Mouse (Mus musculus): ENCODE results near the gene Fam189a2. TPM values are rescaled to one million over a fixed set of nuclear protein-coding genes. Genes with fewer than 3 reads are reported as not detected.

The Fam189a2 gene
- polyA plus RNA-seq (2012; rRNA removed) = 82.9 and 85.0 TPM in 2 replicates

GRCm38 (mm10) chr19:24030871-24031556 lies at the start of gene Fam189a2:
Gene Fam189a2, minus strand, starts transcription at chr19:24031019.
- DNase-seq (ENCODE audit: low read depth) = no peak

- no peak for DNase-seq (ENCODE audit: low read depth)
Measured at GRCm38 (mm10) chr19:24077658-24078057, 46.8 kb upstream of the Fam189a2 start.

GRCm38 (mm10) chr19:24076536-24076935 lies 45.7 kb upstream of the Fam189a2 start:
- peak; percentile 80 for DNase-seq (ENCODE audit: low read depth)

- DNase-seq (ENCODE audit: low read depth) = peak; percentile 99
Measured at GRCm38 (mm10) chr19:24075927-24076326, 45.1 kb upstream of the Fam189a2 start.

- no peak for DNase-seq (ENCODE audit: low read depth)
Measured at GRCm38 (mm10) chr19:24073155-24073554, 42.3 kb upstream of the Fam189a2 start.

GRCm38 (mm10) chr19:24064348-24064895 lies 33.6 kb upstream of the Fam189a2 start:
- DNase-seq (ENCODE audit: low read depth) = no peak

GRCm38 (mm10) chr19:24063585-24063984 lies 32.8 kb upstream of the Fam189a2 start:
- DNase-seq (ENCODE audit: low read depth) = no peak

- DNase-seq (ENCODE audit: low read depth) = no peak
Measured at GRCm38 (mm10) chr19:24058851-24059250, 28.0 kb upstream of the Fam189a2 start.

GRCm38 (mm10) chr19:24058021-24058420 lies 27.2 kb upstream of the Fam189a2 start:
- no peak for DNase-seq (ENCODE audit: low read depth)

GRCm38 (mm10) chr19:24056880-24057279 lies 26.1 kb upstream of the Fam189a2 start:
- no peak for DNase-seq (ENCODE audit: low read depth)

GRCm38 (mm10) chr19:24054904-24055303 lies 24.1 kb upstream of the Fam189a2 start:
- DNase-seq (ENCODE audit: low read depth) = no peak

GRCm38 (mm10) chr19:24054265-24054664 lies 23.4 kb upstream of the Fam189a2 start:
- DNase-seq (ENCODE audit: low read depth) = no peak

- no peak for DNase-seq (ENCODE audit: low read depth)
Measured at GRCm38 (mm10) chr19:24050514-24050913, 19.7 kb upstream of the Fam189a2 start.

- no peak for DNase-seq (ENCODE audit: low read depth)
Measured at GRCm38 (mm10) chr19:24049329-24049728, 18.5 kb upstream of the Fam189a2 start.

GRCm38 (mm10) chr19:24046395-24046993 lies 15.7 kb upstream of the Fam189a2 start:
- no peak for DNase-seq (ENCODE audit: low read depth)

- DNase-seq (ENCODE audit: low read depth) = no peak
Measured at GRCm38 (mm10) chr19:24042387-24042786, 11.6 kb upstream of the Fam189a2 start.

- no peak for DNase-seq (ENCODE audit: low read depth)
Measured at GRCm38 (mm10) chr19:24039061-24039853, 8.4 kb upstream of the Fam189a2 start.

- no peak for DNase-seq (ENCODE audit: low read depth)
Measured at GRCm38 (mm10) chr19:24034367-24034766, 3.5 kb upstream of the Fam189a2 start.

GRCm38 (mm10) chr19:24032654-24033236 lies 1.9 kb upstream of the Fam189a2 start:
- no peak for DNase-seq (ENCODE audit: low read depth)

- DNase-seq (ENCODE audit: low read depth) = no peak
Measured at GRCm38 (mm10) chr19:24030511-24030870, 328 bp downstream of the Fam189a2 start.

- DNase-seq (ENCODE audit: low read depth) = no peak
Measured at GRCm38 (mm10) chr19:24029616-24030510, 956 bp downstream of the Fam189a2 start.

Data from gonadal fat pad, adult 2 months (tissue).